Mouse (Mus musculus): Measurements from ENCODE around the gene Ccdc92b.

Ccdc92b gene

DNA sequence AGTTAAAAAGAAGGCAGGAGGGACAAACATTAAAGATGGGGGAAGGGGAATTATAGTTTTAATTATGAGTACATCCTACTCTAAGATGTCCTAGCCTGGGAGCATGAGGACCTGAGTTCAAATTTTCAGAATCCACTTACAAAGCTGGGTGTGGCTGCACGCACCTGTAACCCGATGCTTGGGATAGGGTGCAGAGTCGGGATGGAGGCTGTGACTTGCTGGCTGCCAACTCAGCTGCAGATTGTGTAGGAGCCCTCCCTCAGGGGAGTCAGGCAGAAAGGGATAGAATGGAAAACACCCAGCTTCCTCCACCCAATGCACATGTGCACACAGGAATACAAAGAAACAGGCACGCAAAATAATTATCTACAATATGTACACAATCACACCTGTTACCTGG, 6.0 kb upstream of the Ccdc92b start:
- DNase-seq = no peak

- no peak for DNase-seq
Observed at GRCm38 (mm10) chr11:74615571-74615970, 3.8 kb upstream of the Ccdc92b start.

GRCm38 (mm10) chr11:74619956-74620300, 523 bp downstream of the Ccdc92b start:
- DNase-seq = no peak

DNA sequence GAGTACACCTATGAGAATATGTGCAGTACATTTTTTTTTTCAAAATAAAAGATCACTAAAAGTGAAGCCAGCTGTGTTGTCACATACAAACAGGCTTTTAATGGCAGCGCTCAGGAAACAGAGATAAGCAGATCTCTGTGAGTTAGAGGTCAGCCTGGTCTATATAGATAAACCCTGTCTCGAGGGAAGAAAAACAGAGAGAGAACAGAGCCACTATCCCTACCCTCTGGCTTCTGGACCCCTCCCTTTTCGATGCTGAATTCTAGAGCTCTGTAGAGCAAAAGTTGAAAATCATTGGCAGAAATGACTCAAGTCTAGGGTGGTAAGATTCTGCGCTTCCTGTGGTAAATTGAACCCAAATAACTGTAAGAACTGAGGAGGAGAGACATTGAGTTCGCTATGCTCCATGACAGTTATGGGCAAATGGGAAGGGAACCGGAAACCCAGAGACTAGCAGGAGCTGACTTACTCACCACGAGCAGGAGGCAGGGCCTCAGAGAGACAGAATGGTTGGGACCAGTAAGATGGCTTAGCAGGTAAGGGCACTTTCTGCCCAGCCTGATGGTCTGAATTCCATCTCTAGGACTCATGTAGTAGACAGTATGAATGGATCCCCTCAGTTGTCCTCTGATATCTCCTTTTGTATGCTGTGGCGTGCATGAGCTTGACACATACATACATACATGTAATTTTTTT, 2.7 kb downstream of the Ccdc92b start:
- DNase-seq = no peak

GRCm38 (mm10) chr11:74623693-74624092, 4.3 kb downstream of the Ccdc92b start:
- no peak for DNase-seq

GRCm38 (mm10) chr11:74625333-74625732, 5.9 kb downstream of the Ccdc92b start:
- DNase-seq = no peak

DNA sequence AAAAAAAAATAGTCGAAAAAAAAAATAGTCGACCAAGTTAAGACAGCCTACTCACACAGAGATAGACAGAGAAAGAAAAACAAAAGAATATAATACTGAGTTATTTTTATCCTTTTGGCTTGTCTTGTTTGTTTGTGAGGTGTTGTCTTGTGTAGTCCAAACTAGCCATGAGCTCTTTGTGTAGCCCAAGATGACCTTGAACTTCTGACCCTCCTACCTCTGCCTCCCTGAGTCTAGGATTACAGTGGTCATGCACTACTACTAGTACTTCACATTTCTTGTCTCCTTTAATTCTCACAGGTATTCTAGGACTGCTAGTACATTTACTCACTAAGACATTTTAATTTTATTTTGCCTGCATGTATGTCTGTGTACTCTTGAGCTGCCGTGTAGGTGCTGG, 8.1 kb downstream of the Ccdc92b start:
- no peak for DNase-seq

DNA sequence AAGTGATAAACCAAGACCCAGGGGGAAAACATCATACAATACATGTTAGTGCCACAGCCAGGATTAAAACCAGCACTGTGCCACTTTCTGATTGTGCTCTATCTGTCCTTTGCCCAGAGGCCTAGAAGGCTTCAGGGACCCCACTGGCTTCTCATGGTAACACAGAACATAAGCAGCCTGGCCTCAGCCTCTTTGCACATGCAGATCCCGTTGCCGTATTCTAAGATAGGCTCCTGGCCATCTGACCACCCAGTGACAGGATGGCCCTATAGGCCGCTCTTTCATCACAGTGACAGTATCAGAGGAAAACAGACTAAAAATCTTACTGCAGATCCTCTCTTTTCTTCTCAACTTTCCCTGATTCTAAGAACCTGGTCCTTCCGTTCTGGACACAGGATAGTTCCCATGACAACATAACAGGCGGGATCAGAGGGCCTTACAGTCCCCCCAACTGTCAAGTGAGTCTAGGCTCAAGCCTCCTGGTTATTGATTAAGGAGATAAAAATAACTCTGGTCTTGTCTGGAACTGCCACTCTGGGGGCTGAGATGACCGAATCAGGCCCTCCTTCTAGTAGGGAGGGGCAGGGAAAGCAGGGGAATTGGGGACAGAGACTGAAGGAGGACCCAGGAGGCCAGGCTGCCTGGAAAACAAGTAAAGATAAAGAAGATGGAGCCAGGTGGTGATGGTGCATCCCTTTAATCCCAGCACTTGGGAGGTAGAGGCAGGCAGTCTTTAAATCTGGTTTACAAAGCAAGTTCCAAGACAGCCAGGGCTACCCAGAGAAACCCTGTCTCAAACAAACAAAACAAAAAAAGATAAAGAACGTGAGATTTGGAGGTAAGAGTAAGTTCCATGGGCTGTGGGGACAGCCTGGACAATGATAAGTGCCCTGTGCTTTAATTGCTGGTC, 12.7 kb downstream of the Ccdc92b start:
- DNase-seq = no peak

DNA sequence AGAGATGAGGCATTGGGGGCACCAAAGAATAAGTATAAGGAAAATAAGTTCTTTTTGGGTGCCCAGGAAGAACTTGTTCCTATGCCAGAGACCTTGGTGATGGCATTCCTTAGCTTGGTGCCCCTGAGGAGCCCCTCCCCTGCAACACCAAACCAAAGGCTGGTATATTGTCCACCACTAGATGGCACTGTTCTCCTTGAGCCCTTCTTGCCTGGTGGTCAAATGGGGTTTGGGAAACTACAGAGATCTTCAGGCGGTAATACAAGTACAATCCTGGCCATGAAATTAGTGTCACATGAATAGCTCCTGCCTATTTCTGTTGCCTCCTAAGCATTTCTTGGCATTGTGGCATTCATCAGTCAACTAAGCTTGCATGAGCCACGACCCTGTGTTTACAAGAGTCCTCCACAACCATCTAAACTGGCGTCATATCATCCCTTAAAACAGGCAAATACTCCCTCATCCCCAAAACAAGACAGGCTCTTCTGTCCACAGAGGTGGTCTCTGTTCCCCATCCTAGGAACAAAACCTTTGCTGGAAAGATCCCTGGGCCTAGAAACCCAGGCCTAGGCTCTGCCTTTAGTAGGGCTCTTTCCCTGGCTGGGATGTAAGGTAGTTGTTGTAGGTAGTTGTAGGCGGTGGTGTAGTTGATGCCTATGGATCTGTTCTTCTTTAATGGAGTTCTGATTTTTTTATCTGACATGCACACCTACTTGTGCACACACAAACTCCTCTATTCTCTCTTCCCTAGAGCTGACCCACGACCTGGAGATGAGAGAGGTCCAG, 15.3 kb downstream of the Ccdc92b start:
- peak; percentile 60 for DNase-seq

DNA sequence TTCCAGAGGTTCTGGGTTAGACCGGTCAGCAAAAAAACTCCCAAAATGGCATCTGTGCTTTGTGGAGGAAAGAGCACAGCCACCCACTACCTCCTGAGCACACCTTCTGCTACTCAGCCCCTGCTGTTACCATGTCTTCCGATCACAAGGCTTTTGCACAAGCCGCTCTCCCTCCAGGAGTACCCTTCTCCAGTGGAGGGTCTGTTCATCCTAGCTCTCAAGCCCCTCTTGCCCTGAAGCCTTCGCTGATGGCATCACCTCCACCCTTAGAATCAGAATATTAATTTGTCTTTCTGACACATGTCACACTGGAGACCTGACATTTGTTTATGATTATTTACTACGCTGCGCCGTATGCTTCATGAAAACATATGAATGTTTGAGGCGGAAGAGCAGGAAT, 18.1 kb downstream of the Ccdc92b start:
- DNase-seq = no peak

DNA sequence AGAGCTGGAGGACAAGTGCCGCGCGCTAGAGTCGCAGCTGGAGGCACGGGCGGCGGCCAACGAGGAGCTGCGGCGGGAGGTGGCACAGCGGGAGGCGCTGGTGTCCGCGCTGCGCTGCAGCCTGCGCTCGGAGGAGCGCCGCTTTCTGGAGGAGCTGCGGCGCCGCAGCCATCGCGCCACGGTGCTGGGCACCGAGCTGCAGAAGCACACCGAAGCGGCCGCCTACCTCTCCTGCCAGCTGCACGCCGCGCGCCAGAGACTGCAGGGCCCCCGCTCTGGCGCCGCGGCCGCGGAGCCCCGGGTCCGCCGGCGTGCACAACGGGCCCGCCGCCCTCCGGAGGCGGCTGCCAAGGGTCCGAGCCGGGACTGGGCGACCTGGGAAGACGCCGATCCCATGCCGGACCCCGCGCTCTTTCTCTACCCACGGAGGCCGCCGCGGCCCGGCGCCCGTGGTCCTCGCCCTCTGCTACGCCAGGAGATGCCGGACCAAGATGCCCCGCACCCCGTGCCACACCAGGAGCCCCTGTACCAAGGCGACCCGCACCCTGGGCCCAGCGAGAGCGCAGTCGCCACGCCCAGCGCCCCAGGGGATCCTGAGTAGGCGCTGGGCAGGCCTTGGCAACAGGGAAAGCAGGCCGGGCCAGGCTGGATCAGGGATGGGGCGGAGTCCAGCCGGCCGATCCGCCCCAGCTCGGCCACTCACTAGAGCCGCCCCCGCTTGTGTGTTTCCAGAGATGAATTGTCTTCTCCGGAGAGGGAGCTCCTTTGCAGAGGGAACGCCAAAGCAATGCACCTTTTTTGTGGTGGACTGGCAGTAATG, 18.8 kb downstream of the Ccdc92b start:
- peak; percentile 85 for DNase-seq

GRCm38 (mm10) chr11:74638791-74639411, 19.5 kb downstream of the Ccdc92b start:
- DNase-seq = no peak

- no peak for DNase-seq
Observed at GRCm38 (mm10) chr11:74639628-74640027, 20.2 kb downstream of the Ccdc92b start.

DNA sequence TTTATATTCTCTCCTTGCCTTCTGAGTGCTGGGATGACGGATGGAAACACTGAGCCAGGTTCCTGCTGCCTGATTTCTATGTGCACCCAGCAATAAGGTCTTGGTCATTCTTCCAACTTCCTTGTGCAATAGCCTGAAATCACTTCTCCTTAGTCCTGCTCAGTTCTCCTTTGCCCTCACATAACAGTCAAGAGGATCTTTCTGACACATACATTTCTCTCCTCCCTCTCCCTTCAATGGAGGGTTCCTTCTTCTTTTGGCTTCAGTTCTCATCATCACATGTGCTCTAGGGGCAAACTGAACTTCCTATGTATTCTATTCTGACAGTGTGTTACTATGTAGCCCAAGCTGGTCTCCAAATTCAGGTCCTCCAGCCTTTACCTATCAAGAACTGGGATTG, 28.6 kb downstream of the Ccdc92b start:
- no peak for DNase-seq

DNA sequence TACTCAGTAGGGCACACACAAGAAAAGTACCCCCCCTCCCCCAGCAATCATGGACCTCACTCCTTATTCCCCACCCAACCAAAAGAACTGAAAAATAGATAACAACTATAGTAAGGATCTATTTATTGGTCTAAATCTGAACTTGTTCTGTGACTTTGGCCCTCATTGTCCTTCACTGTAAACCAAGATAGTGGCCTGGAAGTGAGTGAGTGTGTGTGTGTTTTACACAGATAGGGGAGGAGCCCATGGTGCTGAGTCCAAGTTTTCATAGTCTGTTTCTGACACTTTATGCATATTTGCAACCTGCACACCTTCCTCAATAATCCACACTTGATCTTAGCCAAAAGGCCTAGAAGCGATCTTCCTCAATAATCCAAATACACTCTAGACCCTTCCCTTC, 29.3 kb downstream of the Ccdc92b start:
- DNase-seq = no peak

DNA sequence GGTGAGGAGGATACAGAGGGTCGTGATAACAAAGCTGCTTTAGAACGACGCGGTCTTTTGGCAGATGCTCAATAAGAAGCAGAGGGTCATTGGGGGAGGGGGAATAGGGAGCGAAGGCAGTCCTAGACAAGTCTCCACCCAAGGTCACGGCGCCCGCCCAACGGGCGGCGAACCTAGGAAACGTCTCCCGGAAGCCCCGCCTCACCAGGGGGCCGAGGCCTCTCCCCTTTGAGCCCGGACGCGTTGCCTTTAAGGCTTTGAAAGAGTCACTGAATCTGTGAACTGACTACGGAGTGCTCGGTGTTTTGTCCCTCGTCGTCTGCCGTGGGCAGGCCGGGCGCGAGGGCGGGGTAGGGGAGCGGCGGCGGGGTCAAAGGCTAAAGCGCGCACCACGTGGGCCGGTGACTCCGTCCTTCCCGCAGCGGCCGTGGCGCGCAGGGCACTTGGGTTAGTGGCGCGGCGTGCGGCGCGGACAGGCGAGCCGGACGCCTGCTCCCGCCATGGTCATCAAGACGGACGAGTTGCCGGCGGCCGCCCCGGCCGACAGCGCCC, 29.8 kb downstream of the Ccdc92b start, which contains the start of gene Cluh:
TSS of gene Cluh (plus strand) at position 401 of the 552 bp plus-strand sequence.
- peak; percentile 98 for DNase-seq

DNA sequence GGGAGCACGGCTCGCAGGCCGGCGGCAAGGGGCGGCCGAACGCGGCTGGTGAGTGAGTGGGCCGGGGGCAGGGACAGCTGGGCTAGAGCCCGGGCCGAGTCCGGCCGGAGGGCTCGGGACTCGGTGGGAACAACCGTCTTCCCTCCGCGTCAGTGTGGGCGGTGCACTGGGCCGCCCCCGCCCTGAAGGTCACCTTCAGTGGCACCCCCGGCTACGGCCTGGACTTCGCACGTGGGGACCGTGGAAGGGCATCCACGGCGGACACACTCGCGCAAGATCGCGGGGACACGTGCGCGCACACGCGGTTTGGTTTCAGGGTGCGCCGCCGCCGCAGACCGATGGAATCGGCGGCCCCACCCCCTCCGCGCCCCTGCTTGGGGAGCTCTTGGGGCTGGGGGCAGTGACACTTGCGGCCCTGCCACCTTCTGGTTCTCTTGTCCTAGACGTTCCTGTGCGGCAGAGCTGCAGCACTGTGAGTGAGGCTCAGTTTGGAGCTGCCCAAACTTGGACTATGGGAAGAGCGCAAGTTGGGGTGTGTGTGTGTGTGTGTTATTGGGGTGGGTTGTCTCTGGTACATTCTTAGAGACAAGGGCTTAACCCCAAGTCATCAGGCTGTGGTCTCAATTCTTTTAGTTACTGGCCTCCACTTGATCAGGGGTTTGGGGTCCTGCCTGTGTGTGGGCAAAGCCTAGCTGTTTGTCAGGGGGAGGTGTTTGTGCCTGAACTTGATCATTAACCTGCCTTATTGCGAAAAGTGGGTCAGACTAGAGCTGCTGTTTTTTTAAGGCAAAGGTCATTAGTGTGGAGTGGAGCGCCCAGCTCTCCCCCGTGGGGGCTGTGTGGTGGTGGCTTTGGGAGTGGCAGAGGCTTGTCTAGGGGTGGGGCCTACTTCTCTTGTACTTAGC, 30.5 kb downstream of the Ccdc92b start:
- DNase-seq = no peak

DNA sequence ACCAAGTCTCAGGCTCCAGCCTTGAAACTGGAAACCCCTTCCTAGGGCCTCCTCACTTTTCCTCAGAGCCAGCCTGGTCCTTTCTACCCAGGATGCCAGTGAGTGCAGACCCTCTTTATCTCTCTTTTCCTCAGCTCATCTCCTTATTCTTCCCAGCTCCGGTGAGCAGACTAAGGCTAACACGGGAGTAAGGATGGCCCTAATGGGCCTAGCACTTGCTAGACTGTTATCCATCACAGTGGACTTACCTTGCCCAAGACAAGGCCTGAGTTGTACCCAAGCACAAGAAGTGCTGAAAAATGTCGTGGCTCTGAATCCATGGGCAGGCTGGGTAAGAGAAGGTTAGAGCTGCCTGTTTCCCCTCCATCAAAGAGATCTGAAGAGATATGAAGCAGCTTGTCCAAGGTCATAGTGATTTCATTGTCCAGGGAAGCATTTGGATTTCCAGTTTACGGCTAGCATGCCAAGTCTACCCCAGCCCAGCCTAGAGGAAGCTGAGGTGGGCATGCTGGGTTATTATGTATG, 31.2 kb downstream of the Ccdc92b start:
- DNase-seq = no peak

- DNase-seq = peak; percentile 28
Observed at GRCm38 (mm10) chr11:74652791-74653191, 33.4 kb downstream of the Ccdc92b start.

- DNase-seq = no peak
Observed at GRCm38 (mm10) chr11:74653385-74653784, 34.0 kb downstream of the Ccdc92b start.
